Mouse (Mus musculus): ENCODE results near the gene Synpo2l. TPM values are rescaled to one million over a fixed set of nuclear protein-coding genes. Genes with fewer than 3 reads are reported as not detected.
"Not testable (repeated sequence)": the region's sequence is repeated elsewhere in the genome, so short reads cannot be mapped to it uniquely, and the experiment has no call there.

The Synpo2l gene
- 0.09 and 0.33 TPM in 2 replicates for total RNA-seq (2014; rRNA removed)
- polyA plus RNA-seq (2015; fragmentation: Nextera tagmentation; extraction: Ambion mirVana), result 0.12 and 0.28 TPM in 2 replicates

DNA sequence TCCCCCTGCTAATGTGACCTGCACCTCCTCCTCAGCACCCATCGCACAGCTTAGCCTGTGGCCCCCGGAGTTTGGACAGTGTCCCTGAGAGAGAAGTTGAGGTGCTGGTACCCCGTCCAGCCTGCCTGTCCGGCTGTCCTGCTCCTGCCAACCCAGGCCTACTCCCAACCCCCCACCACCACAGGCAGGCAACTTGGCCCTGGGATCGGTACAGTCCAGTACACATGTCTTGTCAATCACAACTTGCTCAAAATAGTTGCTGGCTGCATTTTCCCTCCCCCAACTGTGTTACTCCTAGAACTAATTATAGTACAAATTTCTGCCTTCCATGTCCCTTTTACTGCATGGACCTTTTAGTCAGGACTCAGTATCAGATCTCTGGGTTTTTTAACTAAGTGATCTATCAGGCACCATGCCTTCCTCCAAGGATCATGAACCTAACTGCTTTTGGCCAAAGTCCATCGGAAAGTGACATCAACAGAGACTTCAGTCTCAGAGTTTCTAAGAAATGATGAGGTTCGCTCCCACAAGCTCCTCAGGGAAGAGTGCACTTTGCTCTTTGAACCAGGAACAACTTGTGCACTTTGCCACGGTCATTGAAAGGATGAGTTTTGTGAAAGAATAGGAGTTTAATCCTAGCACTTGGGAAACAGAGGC lies at the start of gene Synpo2l:
Synpo2l (minus strand) TSS at position 201 of the 657 bp plus-strand sequence.
- no peaks in the 10 kb centered on the region for H3K4me1 ChIP-seq (ENCODE audit: insufficient read depth, low read length)
- DNase-seq (ENCODE audit: low spot score) (no peak), ATAC-seq (ENCODE audit: low FRiP score) (no peak)
- TF ChIP-seq CTCF (IDR thresholded peaks at IDR 0.05), result no peak
- WGBS, result 84% methylated on average over 8 of the region's 8 CpGs
- no peak within 1 kb of the TSS for H3K27ac ChIP-seq (ENCODE audit: low read depth, low read length)
- no peaks in the 10 kb centered on the region for H3K36me3 ChIP-seq (ENCODE audit: insufficient read depth, low read length)
- H3K9me3 ChIP-seq (ENCODE audit: low read length), result no peaks in the 10 kb centered on the region
- no peak within 1 kb of the TSS for H3K9ac ChIP-seq (replicated peaks; ENCODE audit: low read length, poor library complexity, severe bottlenecking)
- H3K4me3 ChIP-seq (ENCODE audit: low read depth, low read length), result no peak within 1 kb of the TSS
- H3K4me2 ChIP-seq (ENCODE audit: low read depth, low read length, poor library complexity, severe bottlenecking), result no peak within 1 kb of the TSS
- peaks cover 6% of the 10 kb centered on the region for H3K27me3 ChIP-seq (ENCODE audit: insufficient read depth, low read length)

DNA sequence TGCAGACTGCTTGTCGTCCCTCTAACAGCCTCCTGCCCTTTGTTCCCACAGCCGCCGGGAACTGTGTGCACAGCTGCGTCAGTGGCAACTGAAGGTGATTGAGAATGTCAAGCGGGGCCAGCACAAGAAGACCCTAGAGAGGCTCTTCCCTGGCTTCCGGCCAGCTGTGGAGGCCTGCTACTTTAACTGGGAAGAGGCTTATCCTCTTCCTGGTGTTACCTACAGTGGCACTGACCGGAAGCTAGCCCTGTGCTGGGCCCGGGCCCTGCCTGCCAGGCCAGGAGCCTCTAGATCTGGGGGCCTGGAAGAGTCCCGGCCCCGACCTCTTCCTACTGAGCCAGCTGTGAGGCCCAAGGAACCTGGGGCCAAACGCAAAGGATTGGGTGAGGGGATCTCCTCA lies 45.7 kb upstream of the Synpo2l start:
- Histone ChIP-seq H3K9ac (replicated peaks; ENCODE audit: low read length, poor library complexity, severe bottlenecking) (no peak overlapping the region), H3K27me3 (ENCODE audit: insufficient read depth, low read length) (no peaks in the 10 kb centered on the region), H3K36me3 (ENCODE audit: insufficient read depth, low read length) (peaks cover 77% of the 10 kb centered on the region), H3K9me3 (ENCODE audit: low read length) (no peaks in the 10 kb centered on the region), H3K4me2 (ENCODE audit: low read depth, low read length, poor library complexity, severe bottlenecking) (no peak overlapping the region), H3K4me1 (ENCODE audit: insufficient read depth, low read length) (peaks cover 5% of the 10 kb centered on the region), H3K4me3 (ENCODE audit: low read depth, low read length) (no peak overlapping the region), H3K27ac (ENCODE audit: low read depth, low read length) (no peak overlapping the region)
- no peak for TF ChIP-seq CTCF (IDR thresholded peaks at IDR 0.05)
- DNase-seq (ENCODE audit: low spot score) (no peak), ATAC-seq (ENCODE audit: low FRiP score) (no peak)
- WGBS, result 76% methylated on average over 11 of the region's 11 CpGs

DNA sequence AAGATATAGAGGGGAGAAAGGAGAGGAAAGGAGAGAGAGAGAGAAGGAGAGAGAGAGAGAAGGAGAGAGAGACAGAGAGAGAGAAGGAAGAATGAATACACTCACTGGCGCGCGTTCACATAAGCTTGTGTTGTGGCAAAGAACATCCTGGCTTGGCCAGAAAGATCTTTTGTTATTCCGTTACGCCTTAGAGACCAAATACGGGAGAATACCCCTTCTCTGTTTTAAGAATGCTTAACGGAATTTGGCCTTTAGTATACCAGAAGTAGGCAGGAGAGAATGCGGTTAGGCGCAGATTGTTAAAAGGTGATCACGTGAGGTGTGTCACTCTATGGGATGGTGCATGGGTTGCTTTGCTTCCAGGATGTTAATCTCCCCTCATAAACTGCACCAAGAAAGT lies 40.1 kb upstream of the Synpo2l start:
- no peak for DNase-seq (ENCODE audit: low spot score)

DNA sequence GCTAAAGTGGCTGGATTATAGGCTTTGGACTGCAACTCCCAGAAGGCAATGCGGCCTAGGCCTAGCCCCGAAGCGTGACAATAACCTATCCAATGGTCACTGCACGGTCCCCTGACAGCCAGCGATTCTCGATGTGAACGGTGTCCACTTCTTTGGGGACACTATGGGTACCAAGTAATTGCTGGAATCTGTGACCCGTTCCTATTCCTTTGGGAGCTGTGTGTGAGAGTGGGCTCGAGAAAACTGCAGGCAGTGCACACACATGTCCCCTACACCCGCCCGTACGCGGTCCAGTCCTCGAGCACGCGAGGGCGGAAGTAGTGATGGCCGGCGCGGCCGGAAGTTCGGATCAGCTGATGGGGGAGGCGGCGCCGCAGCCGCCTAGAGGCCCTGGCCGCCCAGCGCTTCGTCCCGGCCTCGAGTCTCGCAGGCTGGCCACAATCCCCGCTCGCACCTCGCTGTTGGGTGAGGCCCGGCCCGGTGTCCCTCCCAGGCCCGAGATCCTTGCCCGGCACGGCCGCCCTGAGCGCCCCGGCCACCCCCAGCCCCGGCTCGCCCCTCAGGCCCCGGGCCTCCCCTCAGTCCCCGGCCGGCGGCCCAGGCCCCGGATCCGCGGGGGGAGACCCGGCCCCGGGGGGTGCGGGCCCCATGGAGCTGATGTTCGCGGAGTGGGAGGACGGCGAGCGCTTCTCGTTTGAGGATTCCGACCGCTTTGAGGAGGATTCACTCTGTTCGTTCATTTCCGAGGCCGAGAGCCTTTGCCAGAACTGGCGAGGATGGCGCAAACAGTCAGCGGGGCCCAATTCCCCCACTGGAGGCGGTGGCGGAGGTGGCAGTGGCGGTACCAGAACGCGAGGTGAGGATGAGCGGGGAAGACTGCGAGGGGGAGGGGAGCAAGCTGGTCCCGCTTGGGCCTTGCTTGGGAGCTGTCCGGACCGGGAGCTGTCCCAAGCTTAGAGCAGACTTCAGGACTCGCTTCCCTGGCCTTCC lies 39.3 kb upstream of the Synpo2l start, which contains the start of gene Zswim8:
Zswim8 (plus strand) TSS at position 352 of the 990 bp plus-strand sequence.
- peak within 1 kb of the TSS; percentile 73 for H3K4me2 ChIP-seq (ENCODE audit: low read depth, low read length, poor library complexity, severe bottlenecking)
- peak; percentile 94 for ATAC-seq (ENCODE audit: low FRiP score)
- H3K4me1 ChIP-seq (ENCODE audit: insufficient read depth, low read length), result peaks cover 8% of the 10 kb centered on the region
- peak within 1 kb of the TSS; percentile 93 for H3K27ac ChIP-seq (ENCODE audit: low read depth, low read length)
- H3K4me3 ChIP-seq (ENCODE audit: low read depth, low read length), result peak within 1 kb of the TSS; percentile 100
- no peaks in the 10 kb centered on the region for H3K27me3 ChIP-seq (ENCODE audit: insufficient read depth, low read length)
- H3K36me3 ChIP-seq (ENCODE audit: insufficient read depth, low read length), result peaks cover 15% of the 10 kb centered on the region
- H3K9ac ChIP-seq (replicated peaks; ENCODE audit: low read length, poor library complexity, severe bottlenecking), result peak within 1 kb of the TSS; percentile 99
- no peak for TF ChIP-seq CTCF (IDR thresholded peaks at IDR 0.05)
- WGBS, result under 1% methylated on average over 68 of the region's 80 CpGs
- no peaks in the 10 kb centered on the region for H3K9me3 ChIP-seq (ENCODE audit: low read length)
- peak; percentile 95 for DNase-seq (ENCODE audit: low spot score)

More for the DNA sequence above, 40.1 kb upstream of the Synpo2l start:
- peaks cover 22% of the 10 kb centered on the region for H3K36me3 ChIP-seq (ENCODE audit: insufficient read depth, low read length)
- H3K9me3 ChIP-seq (ENCODE audit: low read length), result no peaks in the 10 kb centered on the region
- no peaks in the 10 kb centered on the region for H3K27me3 ChIP-seq (ENCODE audit: insufficient read depth, low read length)
- ATAC-seq (ENCODE audit: low FRiP score), result no peak
- peak overlapping the region; percentile 100 for H3K4me3 ChIP-seq (ENCODE audit: low read depth, low read length)
- H3K9ac ChIP-seq (replicated peaks; ENCODE audit: low read length, poor library complexity, severe bottlenecking), result peak overlapping the region; percentile 99
- TF ChIP-seq CTCF (IDR thresholded peaks at IDR 0.05), result no peak
- H3K4me2 ChIP-seq (ENCODE audit: low read depth, low read length, poor library complexity, severe bottlenecking), result peak overlapping the region; percentile 73
- peak overlapping the region; percentile 93 for H3K27ac ChIP-seq (ENCODE audit: low read depth, low read length)
- WGBS, result 5% methylated on average over 10 of the region's 10 CpGs
- peaks cover 8% of the 10 kb centered on the region for H3K4me1 ChIP-seq (ENCODE audit: insufficient read depth, low read length)

DNA sequence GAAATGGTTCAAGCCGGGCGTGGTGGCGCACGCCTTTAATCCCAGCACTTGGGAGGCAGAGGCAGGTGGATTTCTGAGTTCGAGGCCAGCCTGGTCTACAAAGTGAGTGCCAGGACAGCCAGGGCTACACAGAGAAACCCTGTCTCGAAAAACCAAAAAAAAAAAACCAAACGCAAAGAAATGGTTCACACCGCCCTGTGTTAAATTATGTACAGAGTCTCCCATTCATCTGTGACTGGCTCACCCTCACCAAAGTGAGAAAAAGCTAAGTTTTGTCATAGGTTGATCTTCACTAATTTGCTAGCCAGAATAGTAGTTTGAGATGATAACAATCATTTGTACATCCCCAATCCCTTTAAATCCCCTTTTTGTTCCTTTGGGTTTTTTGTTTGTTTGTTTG lies 35.3 kb upstream of the Synpo2l start:
- not testable (repeated sequence) for H3K27me3 ChIP-seq (ENCODE audit: insufficient read depth, low read length); H3K9me3 ChIP-seq (ENCODE audit: low read length); ATAC-seq (ENCODE audit: low FRiP score); DNase-seq (ENCODE audit: low spot score); H3K4me1 ChIP-seq (ENCODE audit: insufficient read depth, low read length); H3K36me3 ChIP-seq (ENCODE audit: insufficient read depth, low read length)
- H3K27ac ChIP-seq (ENCODE audit: low read depth, low read length), result peak overlapping the region; percentile 88
- H3K4me3 ChIP-seq (ENCODE audit: low read depth, low read length), result peak overlapping the region; percentile 66
- peak overlapping the region; percentile 64 for H3K4me2 ChIP-seq (ENCODE audit: low read depth, low read length, poor library complexity, severe bottlenecking)
- WGBS, result 14% methylated on average over 8 of the region's 8 CpGs
- H3K9ac ChIP-seq (replicated peaks; ENCODE audit: low read length, poor library complexity, severe bottlenecking), result peak overlapping the region; percentile 82

All from midbrain, postnatal 0 days (tissue).